Mouse (Mus musculus) gastrocnemius, postnatal 4 days (tissue): ENCODE measurements around the gene Abcc5. TPM values are rescaled to one million over a fixed set of nuclear protein-coding genes. Genes with fewer than 3 reads are reported as not detected.
"Not testable (repeated sequence)": the region's sequence is repeated elsewhere in the genome, so short reads cannot be mapped to it uniquely, and the experiment has no call there.

Source experiments
- DNase-seq, 2 experiments: peaks; one replicate each; pipeline ENCODE4 v3.0.0; 2021 to 2022; ENCODE audit warnings: low spot score in 2 of 2, mixed read lengths in 2 of 2
- long read RNA-seq, 2 experiments: library from polyadenylated mRNA; stranded (forward); transcript quantifications; one replicate each; pipeline ENCODE4 v2.0.0; 2021
- total RNA-seq, 2 experiments: library from RNA; stranded (reverse); gene quantifications; 2 replicates each; pipeline ENCODE4 v1.2.3; 2021

Abcc5 gene
- 10 to 100 TPM; 59.3 to 70.1 TPM for total RNA-seq
- long read RNA-seq, experiment 1, full-length matches to known transcripts, result 7 of 26 reads
- long read RNA-seq, experiment 1, partial matches to known transcripts, result 12 of 26 reads
- long read RNA-seq, experiment 1, other reads (novel, unspliced or antisense), result 7 of 26 reads
- long read RNA-seq, experiment 2, full-length matches to known transcripts, result 14 of 32 reads
- long read RNA-seq, experiment 2, partial matches to known transcripts, result 14 of 32 reads
- long read RNA-seq, experiment 2, other reads (novel, unspliced or antisense), result 4 of 32 reads

- DNase-seq, result peak; percentile 82 to 89
These were observed at the start of gene Abcc5 for GRCm38 (mm10) chr16:20425855-20426598. TSS of gene Abcc5 (minus strand) at chr16:20426394.

GRCm38 (mm10) chr16:20475335-20475734 lies 49.1 kb upstream of the Abcc5 start:
- no peak for DNase-seq

- DNase-seq, result no peak
These were observed 48.6 kb upstream of the Abcc5 start for GRCm38 (mm10) chr16:20474786-20475185.

GRCm38 (mm10) chr16:20474211-20474610 lies 48.0 kb upstream of the Abcc5 start:
- no peak for DNase-seq

GRCm38 (mm10) chr16:20473748-20474147 lies 47.6 kb upstream of the Abcc5 start:
- DNase-seq, result no peak

- no peak for DNase-seq
These were observed 45.5 kb upstream of the Abcc5 start for GRCm38 (mm10) chr16:20471686-20472085.

- DNase-seq, result no peak
These were observed 44.8 kb upstream of the Abcc5 start for GRCm38 (mm10) chr16:20470981-20471380.

- DNase-seq, result no peak
These were observed 38.5 kb upstream of the Abcc5 start for GRCm38 (mm10) chr16:20464725-20465124.

- not testable (repeated sequence) for DNase-seq
These were observed 32.5 kb upstream of the Abcc5 start for GRCm38 (mm10) chr16:20458736-20459135.

- no peak for DNase-seq
These were observed 29.9 kb upstream of the Abcc5 start for GRCm38 (mm10) chr16:20456106-20456505.

GRCm38 (mm10) chr16:20454155-20454654 lies 28.0 kb upstream of the Abcc5 start:
- no peak for DNase-seq

GRCm38 (mm10) chr16:20451774-20452173 lies 25.6 kb upstream of the Abcc5 start:
- no peak for DNase-seq

GRCm38 (mm10) chr16:20445871-20446270 lies 19.7 kb upstream of the Abcc5 start:
- no peak for DNase-seq

- no peak for DNase-seq
These were observed 18.7 kb upstream of the Abcc5 start for GRCm38 (mm10) chr16:20444831-20445388.

GRCm38 (mm10) chr16:20442871-20443270 lies 16.7 kb upstream of the Abcc5 start:
- DNase-seq, result no peak

- no peak for DNase-seq
These were observed 12.7 kb upstream of the Abcc5 start for GRCm38 (mm10) chr16:20438673-20439415.

GRCm38 (mm10) chr16:20438046-20438445 lies 11.9 kb upstream of the Abcc5 start:
- not testable (repeated sequence) for DNase-seq

- no peak for DNase-seq
These were observed 10.1 kb upstream of the Abcc5 start for GRCm38 (mm10) chr16:20436281-20436680.

- DNase-seq, result no peak
These were observed 3.1 kb upstream of the Abcc5 start for GRCm38 (mm10) chr16:20429328-20429727.

- no peak for DNase-seq
These were observed 1.4 kb upstream of the Abcc5 start for GRCm38 (mm10) chr16:20427566-20427965.
